Mouse (Mus musculus) cerebellum, adult 9-11 months (tissue): ENCODE measurements around the gene Dgcr6.
"Not testable (repeated sequence)": the region's sequence is repeated elsewhere in the genome, so short reads cannot be mapped to it uniquely, and the experiment has no call there.

Experiments used
- DNase-seq: peaks from one replicate; pipeline ENCODE4 v3.0.0; 2022

Dgcr6 gene

GRCm38 (mm10) chr16:18052731-18053202 is at the start of gene Dgcr6:
Gene Dgcr6 (plus strand): TSS chr16:18052860.
- DNase-seq: peak; percentile 88

- no peak for DNase-seq
Observed at GRCm38 (mm10) chr16:18004589-18004988, 48.1 kb upstream of the Dgcr6 start.

GRCm38 (mm10) chr16:18007083-18007482 is 45.6 kb upstream of the Dgcr6 start:
- no peak for DNase-seq

- DNase-seq: no peak
Observed at GRCm38 (mm10) chr16:18011101-18011500, 41.6 kb upstream of the Dgcr6 start.

- not testable (repeated sequence) for DNase-seq
Observed at GRCm38 (mm10) chr16:18016482-18016881, 36.2 kb upstream of the Dgcr6 start.

GRCm38 (mm10) chr16:18022780-18023557 is 29.7 kb upstream of the Dgcr6 start:
- DNase-seq: no peak

GRCm38 (mm10) chr16:18027371-18027770 is 25.3 kb upstream of the Dgcr6 start:
- no peak for DNase-seq

GRCm38 (mm10) chr16:18031752-18032151 is 20.9 kb upstream of the Dgcr6 start:
- no peak for DNase-seq

GRCm38 (mm10) chr16:18033289-18033688 is 19.4 kb upstream of the Dgcr6 start:
- no peak for DNase-seq

GRCm38 (mm10) chr16:18034286-18034685 is 18.4 kb upstream of the Dgcr6 start:
- no peak for DNase-seq

- DNase-seq: no peak
Observed at GRCm38 (mm10) chr16:18036425-18036955, 16.2 kb upstream of the Dgcr6 start.

GRCm38 (mm10) chr16:18037025-18037424 is 15.6 kb upstream of the Dgcr6 start:
- no peak for DNase-seq

- DNase-seq: no peak
Observed at GRCm38 (mm10) chr16:18044991-18045390, 7.7 kb upstream of the Dgcr6 start.

GRCm38 (mm10) chr16:18047660-18048059 is 5.0 kb upstream of the Dgcr6 start:
- no peak for DNase-seq

- no peak for DNase-seq
Observed at GRCm38 (mm10) chr16:18048071-18048470, 4.6 kb upstream of the Dgcr6 start.

- DNase-seq: no peak
Observed at GRCm38 (mm10) chr16:18052322-18052721, 338 bp upstream of the Dgcr6 start.

- no peak for DNase-seq
Observed at GRCm38 (mm10) chr16:18056215-18056614, 3.6 kb downstream of the Dgcr6 start.

- peak; percentile 66 for DNase-seq
Observed at GRCm38 (mm10) chr16:18058331-18058731, 5.7 kb downstream of the Dgcr6 start.

- no peak for DNase-seq
Observed at GRCm38 (mm10) chr16:18059243-18059642, 6.6 kb downstream of the Dgcr6 start.

- DNase-seq: peak; percentile 66
Observed at GRCm38 (mm10) chr16:18061201-18061600, 8.5 kb downstream of the Dgcr6 start.

GRCm38 (mm10) chr16:18066060-18067009 is 13.7 kb downstream of the Dgcr6 start:
- DNase-seq: peak; percentile 93

GRCm38 (mm10) chr16:18068653-18069376 is 16.2 kb downstream of the Dgcr6 start:
- no peak for DNase-seq

GRCm38 (mm10) chr16:18070798-18071197 is 18.1 kb downstream of the Dgcr6 start:
- no peak for DNase-seq
